Mouse (Mus musculus) liver, embryonic 14.5 days (tissue): ENCODE measurements around the gene Tmprss13. TPM values are rescaled to one million over a fixed set of nuclear protein-coding genes. Genes with fewer than 3 reads are reported as not detected.

Experiments
- ATAC-seq: fragments of 200-750 bp; cut with Nextera tagmentation; 2 replicates; pipeline ENCODE4 v1.8.0; 2017; ENCODE audit warnings: moderate number of reproducible peaks, mild to moderate bottlenecking, moderate library complexity; ENCODE audit not compliant: insufficient read depth
- DNase-seq, 3 experiments: peaks; one replicate each; pipeline ENCODE4 v3.0.0-alpha.2; 2012 to 2013; ENCODE audit warnings: low read depth in 3 of 3, low spot score in 3 of 3
- H3K27ac ChIP-seq: fragments of 300-500 bp; sonication (generic); 2 replicates; pipeline ENCODE4 v1.5.1; 2014; ENCODE audit warnings: moderate library complexity, mild to moderate bottlenecking, control low read depth, inconsistent platforms
- H3K27me3 ChIP-seq: fragments of 300-500 bp; sonication (generic); 2 replicates; pipeline ENCODE4 v1.6.1; 2014; ENCODE audit warnings: mild to moderate bottlenecking, low read length, moderate library complexity; ENCODE audit not compliant: control insufficient read depth, insufficient read depth
- H3K36me3 ChIP-seq: fragments of 300-500 bp; sonication (generic); replicated peaks from 2 replicates; pipeline ENCODE4 v1.6.1; 2014; ENCODE audit warnings: low read depth; ENCODE audit not compliant: control insufficient read depth, insufficient read depth
- H3K4me1 ChIP-seq, 2 experiments: fragments of 200-500 bp in 1 of 2; fragments of 300-500 bp in 1 of 2; sonication (generic) in 1 of 2; replicated peaks; 2 replicates each; pipeline ENCODE4 v1.6.1; 2012 to 2014; ENCODE audit warnings: antibody characterized with exemption in 1 of 2, inconsistent platforms in 1 of 2, low read length in 1 of 2; ENCODE audit not compliant: control insufficient read depth in 2 of 2, insufficient read depth in 2 of 2
- H3K4me2 ChIP-seq: fragments of 300-500 bp; sonication (generic); 2 replicates; pipeline ENCODE4 v1.6.1; 2014; ENCODE audit warnings: low read depth, mild to moderate bottlenecking, control low read depth, moderate library complexity
- H3K4me3 ChIP-seq, 2 experiments: fragments of 200-500 bp in 1 of 2; fragments of 300-500 bp in 1 of 2; sonication (generic) in 1 of 2; 2 replicates each; pipeline ENCODE4 v1.5.1; 2012 to 2014; ENCODE audit warnings: low read depth in 2 of 2, low read length in 2 of 2, mild to moderate bottlenecking in 2 of 2, control low read depth in 1 of 2, inconsistent platforms in 1 of 2, moderate library complexity in 1 of 2; ENCODE audit not compliant: insufficient read depth in 1 of 2
- H3K9ac ChIP-seq: fragments of 300-500 bp; sonication (generic); replicated peaks from 2 replicates; pipeline ENCODE4 v1.6.1; 2014; ENCODE audit warnings: mild to moderate bottlenecking, control low read depth, moderate library complexity
- H3K9me3 ChIP-seq: fragments of 300-500 bp; sonication (generic); 2 replicates; pipeline ENCODE4 v1.6.1; 2016; ENCODE audit warnings: low read length, mixed read lengths; ENCODE audit not compliant: control insufficient read depth
- CTCF ChIP-seq: IDR thresholded peaks from 2 replicates; pipeline ENCODE4 v1.5.1; 2016; ENCODE audit warnings: antibody characterized with exemption, low read depth, control low read depth
- EP300 ChIP-seq: IDR thresholded peaks from 2 replicates; pipeline ENCODE4 v1.6.1; 2016; ENCODE audit warnings: antibody characterized with exemption, low read depth
- WGBS: fragments of 180-500 bp; shearing (Covaris S2); extraction: QIAGEN DNeasy Blood & Tissue Kit; methylation state at CpG from one replicate; pipeline ENCODE4 v1.1.7; 2014; ENCODE audit not compliant: insufficient replicate concordance; 5-methylcytosine and 5-hydroxymethylcytosine counted together
- polyA plus RNA-seq, 2 experiments: library from polyadenylated mRNA; depleted of rRNA in 1 of 2; stranded (reverse) in 1 of 2; unstranded in 1 of 2; fragments of >200 nt; fragmentation: Nextera tagmentation in 1 of 2; extraction: Ambion mirVana in 1 of 2; gene quantifications; 2 replicates each; pipeline versions ENCODE4 v1.2.1 to v1.2.3; 2012 to 2014

The Tmprss13 gene
- polyA plus RNA-seq, 2 experiments, result not detected

- no peaks in the 10 kb centered on the region for H3K36me3 ChIP-seq
- H3K27ac ChIP-seq, result no peak overlapping the region
- H3K4me1 ChIP-seq, result no peaks in the 10 kb centered on the region
- ATAC-seq, result no peak
- H3K9me3 ChIP-seq, result no peaks in the 10 kb centered on the region
- 37% methylated on average over 3 of the region's 3 CpGs for WGBS
- no peak for DNase-seq
- no peak overlapping the region for H3K4me2 ChIP-seq
- H3K9ac ChIP-seq, result no peak overlapping the region
- H3K4me3 ChIP-seq, result no peak overlapping the region
- TF ChIP-seq CTCF (no peak), EP300 (no peak)
- no peaks in the 10 kb centered on the region for H3K27me3 ChIP-seq
Measured at GRCm38 (mm10) chr9:45313913-45314312, 5.0 kb upstream of the Tmprss13 start.

- no peak overlapping the region for H3K27ac ChIP-seq
- H3K9me3 ChIP-seq, result no peaks in the 10 kb centered on the region
- no peak overlapping the region for H3K4me2 ChIP-seq
- DNase-seq (no peak), ATAC-seq (no peak)
- H3K4me1 ChIP-seq, result no peaks in the 10 kb centered on the region
- 68% methylated on average over 3 of the region's 3 CpGs for WGBS
- TF ChIP-seq CTCF (no peak), EP300 (no peak)
- H3K4me3 ChIP-seq, result no peak overlapping the region
- H3K9ac ChIP-seq, result no peak overlapping the region
- no peaks in the 10 kb centered on the region for H3K27me3 ChIP-seq
- no peaks in the 10 kb centered on the region for H3K36me3 ChIP-seq
Measured at GRCm38 (mm10) chr9:45317635-45318034, 1.3 kb upstream of the Tmprss13 start.

- Histone ChIP-seq H3K27me3 (no peaks in the 10 kb centered on the region), H3K27ac (no peak overlapping the region), H3K4me1 (peaks cover 0 to 2% of the 10 kb centered on the region in 2 experiments; a peak in 1 of 4 replicates), H3K9me3 (no peaks in the 10 kb centered on the region), H3K36me3 (no peaks in the 10 kb centered on the region), H3K4me2 (no peak overlapping the region), H3K9ac (no peak overlapping the region), H3K4me3 (no peak overlapping the region)
- no peak for TF ChIP-seq CTCF
- TF ChIP-seq EP300, result no peak
- ATAC-seq, result no peak
- DNase-seq, result no peak
- WGBS, result 63% methylated on average over 6 of the region's 6 CpGs
Measured at GRCm38 (mm10) chr9:45321465-45321864, 2.6 kb downstream of the Tmprss13 start.

- Histone ChIP-seq H3K4me2 (no peak overlapping the region), H3K4me1 (peaks cover 0 to 2% of the 10 kb centered on the region in 2 experiments; a peak in 1 of 4 replicates), H3K27ac (no peak overlapping the region), H3K4me3 (no peak overlapping the region), H3K9me3 (no peaks in the 10 kb centered on the region), H3K36me3 (no peaks in the 10 kb centered on the region), H3K27me3 (no peaks in the 10 kb centered on the region), H3K9ac (no peak overlapping the region)
- TF ChIP-seq EP300 (no peak), CTCF (no peak)
- no peak for ATAC-seq
- no peak for DNase-seq
- 53% methylated on average over 4 of the region's 4 CpGs for WGBS
Measured at GRCm38 (mm10) chr9:45321946-45322430, 3.1 kb downstream of the Tmprss13 start.

GRCm38 (mm10) chr9:45326390-45326789 is 7.5 kb downstream of the Tmprss13 start:
- peaks cover 0 to 2% of the 10 kb centered on the region in 2 experiments; a peak in 1 of 4 replicates for H3K4me1 ChIP-seq
- H3K4me3 ChIP-seq, result no peak overlapping the region
- DNase-seq (no peak), ATAC-seq (no peak)
- 67% methylated on average over 9 of the region's 9 CpGs for WGBS
- no peak overlapping the region for H3K4me2 ChIP-seq
- no peak overlapping the region for H3K9ac ChIP-seq
- no peak for TF ChIP-seq CTCF
- TF ChIP-seq EP300, result no peak
- H3K27ac ChIP-seq, result no peak overlapping the region
- H3K36me3 ChIP-seq, result no peaks in the 10 kb centered on the region
- no peaks in the 10 kb centered on the region for H3K9me3 ChIP-seq
- no peaks in the 10 kb centered on the region for H3K27me3 ChIP-seq
